Mouse (Mus musculus) limb, embryonic 14.5 days (tissue): ENCODE data around the gene Pigk. TPM values are rescaled to one million over a fixed set of nuclear protein-coding genes. Genes with fewer than 3 reads are reported as not detected.

Experiments used
- ATAC-seq: fragments of 200-750 bp; cut with Nextera tagmentation; 2 replicates; pipeline ENCODE4 v1.8.0; 2017; ENCODE audit warnings: low read depth, moderate number of reproducible peaks, moderate TSS enrichment; ENCODE audit not compliant: low FRiP score
- DNase-seq: peaks from one replicate; pipeline ENCODE4 v3.0.0-alpha.2; 2015; ENCODE audit warnings: low spot score
- H3K27ac ChIP-seq: fragments of 300-500 bp; sonication (generic); replicated peaks from 2 replicates; pipeline ENCODE4 v1.5.1; 2014; ENCODE audit warnings: low read depth, mild to moderate bottlenecking, low read length, moderate library complexity, mixed read lengths
- H3K27me3 ChIP-seq: fragments of 300-500 bp; sonication (generic); 2 replicates; pipeline ENCODE4 v1.6.1; 2014; ENCODE audit warnings: low read length, mixed read lengths; ENCODE audit not compliant: control insufficient read depth, insufficient read depth
- H3K36me3 ChIP-seq: fragments of 300-500 bp; sonication (generic); 2 replicates; pipeline ENCODE4 v1.6.1; 2014; ENCODE audit warnings: mild to moderate bottlenecking, low read length, moderate library complexity, mixed read lengths; ENCODE audit not compliant: control insufficient read depth, insufficient read depth
- H3K4me1 ChIP-seq: fragments of 300-500 bp; sonication (generic); 2 replicates; pipeline ENCODE4 v1.6.1; 2014; ENCODE audit warnings: antibody characterized with exemption, low read length, mixed read lengths; ENCODE audit not compliant: control insufficient read depth, insufficient read depth
- H3K4me2 ChIP-seq: fragments of 300-500 bp; sonication (generic); replicated peaks from 2 replicates; pipeline ENCODE4 v1.6.1; 2014; ENCODE audit warnings: low read depth, mild to moderate bottlenecking, low read length, moderate library complexity; ENCODE audit not compliant: severe bottlenecking
- H3K4me3 ChIP-seq: fragments of 300-500 bp; sonication (generic); replicated peaks from 2 replicates; pipeline ENCODE4 v1.5.1; 2014; ENCODE audit warnings: low read length
- H3K9ac ChIP-seq: fragments of 300-500 bp; sonication (generic); 2 replicates; pipeline ENCODE4 v1.6.1; 2014; ENCODE audit warnings: mild to moderate bottlenecking, low read depth, low read length, moderate library complexity; ENCODE audit not compliant: severe bottlenecking
- H3K9me3 ChIP-seq: fragments of 300-500 bp; sonication (generic); 2 replicates; pipeline ENCODE4 v1.6.1; 2016; ENCODE audit warnings: low read length; ENCODE audit not compliant: control insufficient read depth
- POLR2A ChIP-seq: fragments of 200-500 bp; IDR thresholded peaks from 2 replicates; pipeline ENCODE4 v1.8.0; 2012; ENCODE audit warnings: inconsistent platforms, mild to moderate bottlenecking, moderate library complexity, borderline replicate concordance; ENCODE audit not compliant: insufficient read depth, insufficient read length; ENCODE audit errors: extremely low read depth
- WGBS: fragments of 180-500 bp; shearing (Covaris S2); extraction: QIAGEN DNeasy Blood & Tissue Kit; methylation state at CpG from one replicate; pipeline ENCODE4 v1.1.7; 2014; 5-methylcytosine and 5-hydroxymethylcytosine counted together
- polyA plus RNA-seq, 2 experiments: library from polyadenylated mRNA; depleted of rRNA in 1 of 2; stranded (reverse) in 1 of 2; unstranded in 1 of 2; fragments of >200 nt; fragmentation: Nextera tagmentation in 1 of 2; extraction: Ambion mirVana in 1 of 2; gene quantifications; 2 replicates each; pipeline versions ENCODE4 v1.2.1 to v1.2.3; 2012 to 2014

The Pigk gene
- polyA plus RNA-seq, 2 experiments = 20.4 to 53.1 TPM

GRCm38 (mm10) chr3:152855006-152855614, 141.2 kb downstream of the Pigk start:
- Histone ChIP-seq H3K4me1 (0 out of 2 replicates have a peak, but pooled peaks cover 3% of the 10 kb centered on the region), H3K27me3 (no peaks in the 10 kb centered on the region), H3K27ac (no peak overlapping the region), H3K4me2 (no peak overlapping the region), H3K4me3 (no peak overlapping the region), H3K9me3 (no peaks in the 10 kb centered on the region), H3K36me3 (no peaks in the 10 kb centered on the region), H3K9ac (no peak overlapping the region)
- TF ChIP-seq POLR2A = no peak
- ATAC-seq (no peak), DNase-seq (no peak)
- 26% methylated on average over 12 of the region's 12 CpGs for WGBS

GRCm38 (mm10) chr3:152856095-152856494, 142.2 kb downstream of the Pigk start:
- 58% methylated on average over 10 of the region's 10 CpGs for WGBS
- H3K9me3 ChIP-seq = no peaks in the 10 kb centered on the region
- H3K36me3 ChIP-seq = no peaks in the 10 kb centered on the region
- H3K4me2 ChIP-seq = no peak overlapping the region
- no peaks in the 10 kb centered on the region for H3K27me3 ChIP-seq
- H3K4me3 ChIP-seq = no peak overlapping the region
- H3K9ac ChIP-seq = no peak overlapping the region
- DNase-seq (no peak), ATAC-seq (no peak)
- H3K4me1 ChIP-seq = 0 out of 2 replicates have a peak, but pooled peaks cover 3% of the 10 kb centered on the region
- TF ChIP-seq POLR2A = no peak
- H3K27ac ChIP-seq = no peak overlapping the region

GRCm38 (mm10) chr3:152861450-152861849, 147.6 kb downstream of the Pigk start:
- Histone ChIP-seq H3K4me2 (no peak overlapping the region), H3K9me3 (no peaks in the 10 kb centered on the region), H3K36me3 (no peaks in the 10 kb centered on the region), H3K9ac (no peak overlapping the region), H3K4me1 (no peaks in the 10 kb centered on the region), H3K4me3 (no peak overlapping the region), H3K27me3 (no peaks in the 10 kb centered on the region), H3K27ac (no peak overlapping the region)
- DNase-seq (no peak), ATAC-seq (no peak)
- TF ChIP-seq POLR2A = no peak
- WGBS = 74% methylated on average over 4 of the region's 4 CpGs

GRCm38 (mm10) chr3:152861978-152862377, 148.1 kb downstream of the Pigk start:
- Histone ChIP-seq H3K36me3 (no peaks in the 10 kb centered on the region), H3K4me2 (no peak overlapping the region), H3K9me3 (no peaks in the 10 kb centered on the region), H3K27ac (no peak overlapping the region), H3K4me1 (no peaks in the 10 kb centered on the region), H3K9ac (no peak overlapping the region), H3K4me3 (no peak overlapping the region), H3K27me3 (no peaks in the 10 kb centered on the region)
- ATAC-seq (no peak), DNase-seq (no peak)
- TF ChIP-seq POLR2A = no peak
- 76% methylated on average over 1 of the region's 1 CpGs for WGBS

- H3K9me3 ChIP-seq = no peaks in the 10 kb centered on the region
- no peaks in the 10 kb centered on the region for H3K4me1 ChIP-seq
- H3K4me3 ChIP-seq = no peak overlapping the region
- DNase-seq = no peak
- 77% methylated on average over 22 of the region's 22 CpGs for WGBS
- no peak for TF ChIP-seq POLR2A
- H3K36me3 ChIP-seq = no peaks in the 10 kb centered on the region
- no peaks in the 10 kb centered on the region for H3K27me3 ChIP-seq
- H3K9ac ChIP-seq = no peak overlapping the region
- no peak for ATAC-seq
- H3K27ac ChIP-seq = no peak overlapping the region
- no peak overlapping the region for H3K4me2 ChIP-seq
Observed at GRCm38 (mm10) chr3:152866035-152866965, 152.4 kb downstream of the Pigk start.
